Mouse (Mus musculus): ENCODE measurements around the gene Tmem52.

DNA sequence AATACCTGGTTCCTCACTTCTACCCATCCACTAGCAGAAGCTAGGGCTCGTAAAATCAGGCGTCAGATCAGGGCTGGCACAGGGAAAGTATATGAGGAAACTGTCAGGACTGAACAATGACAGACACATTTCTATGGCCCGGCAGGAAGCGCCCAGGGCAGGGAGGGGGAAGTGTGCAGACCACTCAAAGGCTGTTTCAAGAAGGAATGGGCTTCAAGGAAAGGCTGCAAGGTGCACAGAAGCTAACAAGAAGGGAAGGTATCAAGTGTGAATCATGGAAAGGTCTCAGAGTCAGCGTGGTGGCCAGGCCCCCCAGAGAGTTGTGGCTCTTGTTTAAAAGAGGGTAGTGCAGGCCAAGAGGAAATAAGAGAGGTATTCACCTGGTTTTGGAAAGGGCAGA is 21.5 kb downstream of the Tmem52 start:
- TF ChIP-seq CTCF (IDR thresholded peaks at IDR 0.05; ENCODE audit: low read depth, low read length) (no peak), TAL1 (conservative IDR thresholded peaks at IDR 0.05; ENCODE audit: low read depth, low read length) (no peak)

Data from G1E (cell line).